ENCODE assay signal across 8 mouse cellular contexts in genomic region chr6:58965071-58965831, GRCm38 (mm10). TPM values are rescaled to one million over a fixed set of nuclear protein-coding genes. Genes with fewer than 3 reads are reported as not detected.
DNase-seq lines count a peak whose midpoint lies in the region; ATAC-seq lines count a peak whose summit lies in the region.

No protein-coding gene starts in this region.

- H3K4me2 ChIP-seq in hindbrain, embryonic 12.5 days (replicated peaks) = peak overlapping the region; percentile 28
- H3K4me2 ChIP-seq in neural tube, embryonic 12.5 days (replicated peaks) = peak overlapping the region; percentile 38

- intact Hi-C loops in left cerebral cortex, postnatal 4 days (cut with DNase I) = no loop called here

- no peaks in the 10 kb centered on the region for H3K27me3 ChIP-seq in hindbrain, embryonic 12.5 days
- no peaks in the 10 kb centered on the region for H3K27me3 ChIP-seq in neural tube, embryonic 12.5 days (replicated peaks)

- peak overlapping the region; percentile 52 for H3K27ac ChIP-seq in hindbrain, embryonic 12.5 days
- no peak overlapping the region for H3K27ac ChIP-seq in neural tube, embryonic 12.5 days

- peaks cover 10% of the 10 kb centered on the region for H3K4me1 ChIP-seq in hindbrain, embryonic 12.5 days
- peaks cover 11% of the 10 kb centered on the region; the same call in 1 of the 2 replicates for H3K4me1 ChIP-seq in neural tube, embryonic 12.5 days

- DNase-seq in left cerebral cortex, postnatal 4 days = peak; percentile 39
- no peak for DNase-seq in left cerebral cortex, adult 9 months (ENCODE audit: low spot score in 2 of 2)
- DNase-seq in cerebellum, postnatal 14 days = peak; percentile 76 to 79
- no peak for DNase-seq in ovary, postnatal 36 days (ENCODE audit: low spot score)
- no peak for DNase-seq in kidney, adult 8-10 months

- H3K9me3 ChIP-seq in hindbrain, embryonic 12.5 days (replicated peaks) = no peaks in the 10 kb centered on the region
- no peaks in the 10 kb centered on the region for H3K9me3 ChIP-seq in neural tube, embryonic 12.5 days

- no peaks in the 10 kb centered on the region for H3K36me3 ChIP-seq in hindbrain, embryonic 12.5 days
- H3K36me3 ChIP-seq in neural tube, embryonic 12.5 days = no peaks in the 10 kb centered on the region

- no peak overlapping the region for H3K9ac ChIP-seq in hindbrain, embryonic 12.5 days
- H3K9ac ChIP-seq in neural tube, embryonic 12.5 days = no peak overlapping the region

- 28% methylated on average over 12 of the region's 12 CpGs for WGBS in hindbrain, embryonic 12.5 days
- 32% methylated on average over 12 of the region's 12 CpGs for WGBS in neural tube, embryonic 12.5 days

- ATAC-seq in hindbrain, embryonic 12.5 days (ENCODE audit: low FRiP score) = peak; percentile 57
- peak; percentile 70 for ATAC-seq in neural tube, embryonic 12.5 days (ENCODE audit: low FRiP score, low read depth)
- ATAC-seq in monocyte, adult 5-6 weeks (replicated peaks; ENCODE audit: insufficient number of reproducible peaks, low FRiP score, low TSS enrichment, poor library complexity, severe bottlenecking) = no peak

- no peak overlapping the region for H3K4me3 ChIP-seq in hindbrain, embryonic 12.5 days
- no peak overlapping the region for H3K4me3 ChIP-seq in neural tube, embryonic 12.5 days

RNA-seq across cellular contexts. Expression of gene Nap1l5, which starts 58.4 kb away (rescaled TPM):
- 10 to 100 TPM; 53.5 to 90.9 TPM for total RNA-seq in left cerebral cortex, postnatal 4 days (2021)
- 69.8 and 81.1 TPM in 2 replicates for polyA plus RNA-seq in hindbrain, embryonic 12.5 days (2016; fragmentation: Nextera tagmentation; extraction: Ambion mirVana)
- 67.1 and 72.7 TPM in 2 replicates for polyA plus RNA-seq in neural tube, embryonic 12.5 days (2016; fragmentation: Nextera tagmentation; extraction: Ambion mirVana)
- total RNA-seq in monocyte, adult 5-6 weeks (2017) = 0.58 TPM in 1 of 3 replicates, not detected in the others

RNA-seq across cellular contexts. Expression of gene Fam13a, which starts 59.1 kb away (rescaled TPM):
- 10 to 100 TPM in 1 of 2 experiments, 1 to 10 TPM in 1; 10.0 to 12.5 TPM for total RNA-seq in left cerebral cortex, postnatal 4 days (2021)
- 6.2 and 6.8 TPM in 2 replicates for polyA plus RNA-seq in hindbrain, embryonic 12.5 days (2016; fragmentation: Nextera tagmentation; extraction: Ambion mirVana)
- 4.5 and 5.7 TPM in 2 replicates for polyA plus RNA-seq in neural tube, embryonic 12.5 days (2016; fragmentation: Nextera tagmentation; extraction: Ambion mirVana)
- not detected in 3 replicates for total RNA-seq in monocyte, adult 5-6 weeks (2017)

Comparison
In these comparisons a context has a peak if more than half of its experiments do, and no peak if none do; other contexts are left out.
1. DNase-seq: peak in left cerebral cortex, postnatal 4 days (single experiment) and cerebellum, postnatal 14 days (2 of 2); none in left cerebral cortex, adult 9 months (0 of 2), ovary, postnatal 36 days (single experiment) and kidney, adult 8-10 months (0 of 2).
2. RNA of gene Nap1l5, which starts 58.4 kb away (total RNA-seq): 53.5 to 90.9 TPM in left cerebral cortex, postnatal 4 days; 0.58 TPM in monocyte, adult 5-6 weeks; every median in the first group is over 10 times any median in the second.
3. RNA of gene Fam13a, which starts 59.1 kb away (total RNA-seq): 10.0 to 12.5 TPM in left cerebral cortex, postnatal 4 days; not detected in monocyte, adult 5-6 weeks; every median in the first group is over 10 times any median in the second.